Mouse (Mus musculus): Measurements from ENCODE around the gene Plpp6. TPM values are rescaled to one million over a fixed set of nuclear protein-coding genes. Genes with fewer than 3 reads are reported as not detected.

The Plpp6 gene
- total RNA-seq, 1 experiment from 2014 or later: 9.4 TPM

Other genes with a start within 250 kb of the Plpp6 start
- not detected in 2 replicates for gene Slc1a1, start 128.9 kb upstream of the Plpp6 start, total RNA-seq (2017)
- gene 4430402I18Rik, start 3.8 kb downstream of the Plpp6 start, total RNA-seq (2017): not detected in 2 replicates
- 42.2 and 45.2 TPM in 2 replicates for gene Cdc37l1, start 26.4 kb downstream of the Plpp6 start, total RNA-seq (2017)
- gene Ak3, start 84.0 kb downstream of the Plpp6 start, total RNA-seq (2017): 45.1 and 55.2 TPM in 2 replicates
- 80.3 and 97.2 TPM in 2 replicates for gene Rcl1, start 137.4 kb downstream of the Plpp6 start, total RNA-seq (2017)